Mouse (Mus musculus): ENCODE results near the gene Crip2.
A peak's percentile ranks its signal among the peaks of the same experiment; 100 is the strongest.

Crip2 gene

DNA sequence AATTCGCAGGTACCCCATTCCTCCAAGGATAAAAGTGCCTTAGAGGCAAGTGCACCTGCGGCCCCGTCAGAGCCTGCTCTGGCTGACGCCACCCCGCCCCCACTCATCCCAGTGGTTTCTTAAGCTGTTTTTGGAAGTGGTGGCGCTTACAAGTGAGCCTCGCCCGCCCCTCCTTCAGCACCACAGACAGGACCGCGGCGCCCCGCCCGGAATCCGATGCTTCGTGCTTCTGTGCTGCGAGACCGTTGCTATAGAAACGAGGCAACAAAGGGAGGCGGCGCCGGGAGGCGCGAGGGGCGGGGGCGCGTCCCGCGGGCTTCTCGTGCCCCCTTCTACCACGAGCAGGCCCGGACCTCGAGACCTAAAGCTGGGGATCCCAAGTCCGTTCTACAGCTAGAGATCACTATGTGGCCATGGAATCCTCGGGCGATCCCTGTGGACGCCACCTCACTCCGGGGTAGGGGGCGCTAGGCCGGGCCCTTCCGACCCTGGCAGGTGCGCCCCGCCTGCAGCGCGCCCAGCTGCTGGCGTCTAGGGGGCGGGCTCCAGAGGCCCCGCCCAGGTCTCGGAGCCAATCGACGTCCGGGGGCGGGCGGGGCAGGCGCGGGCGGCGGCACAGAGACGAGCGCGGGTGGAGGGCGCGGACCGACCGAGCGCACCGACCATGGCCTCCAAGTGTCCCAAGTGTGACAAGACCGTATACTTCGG is at the start of gene Crip2:
TSS of gene Crip2 (plus strand) at position 329 of the 708 bp plus-strand sequence.
- peaks cover 3% of the 10 kb centered on the region; the same call in 1 of the 2 replicates for H3K36me3 ChIP-seq (ENCODE audit: control insufficient read depth, insufficient read depth, low read length, poor library complexity, severe bottlenecking)
- DNase-seq (ENCODE audit: low read depth, low spot score): peak; percentile 91
- H3K27me3 ChIP-seq (ENCODE audit: control insufficient read depth, insufficient read depth, low read length, poor library complexity, severe bottlenecking): no peaks in the 10 kb centered on the region

- H3K27me3 ChIP-seq (ENCODE audit: control insufficient read depth, insufficient read depth, low read length, poor library complexity, severe bottlenecking): no peaks in the 10 kb centered on the region
- no peaks in the 10 kb centered on the region for H3K36me3 ChIP-seq (ENCODE audit: control insufficient read depth, insufficient read depth, low read length, poor library complexity, severe bottlenecking)
- DNase-seq (ENCODE audit: low read depth, low spot score): no peak
Observed at GRCm38 (mm10) chr12:113097040-113097439, 43.0 kb upstream of the Crip2 start.

GRCm38 (mm10) chr12:113097749-113098281 is 42.2 kb upstream of the Crip2 start, which contains the start of gene Mta1:
Mta1 (plus strand) TSS chr12:113098278.
- Histone ChIP-seq H3K27me3 (ENCODE audit: control insufficient read depth, insufficient read depth, low read length, poor library complexity, severe bottlenecking) (no peaks in the 10 kb centered on the region), H3K36me3 (ENCODE audit: control insufficient read depth, insufficient read depth, low read length, poor library complexity, severe bottlenecking) (no peaks in the 10 kb centered on the region)
- peak; percentile 49 for DNase-seq (ENCODE audit: low read depth, low spot score)

- DNase-seq (ENCODE audit: low read depth, low spot score): peak; percentile 22
- H3K27me3 ChIP-seq (ENCODE audit: control insufficient read depth, insufficient read depth, low read length, poor library complexity, severe bottlenecking): no peaks in the 10 kb centered on the region
Observed at GRCm38 (mm10) chr12:113098530-113099151, 41.4 kb upstream of the Crip2 start.

DNA sequence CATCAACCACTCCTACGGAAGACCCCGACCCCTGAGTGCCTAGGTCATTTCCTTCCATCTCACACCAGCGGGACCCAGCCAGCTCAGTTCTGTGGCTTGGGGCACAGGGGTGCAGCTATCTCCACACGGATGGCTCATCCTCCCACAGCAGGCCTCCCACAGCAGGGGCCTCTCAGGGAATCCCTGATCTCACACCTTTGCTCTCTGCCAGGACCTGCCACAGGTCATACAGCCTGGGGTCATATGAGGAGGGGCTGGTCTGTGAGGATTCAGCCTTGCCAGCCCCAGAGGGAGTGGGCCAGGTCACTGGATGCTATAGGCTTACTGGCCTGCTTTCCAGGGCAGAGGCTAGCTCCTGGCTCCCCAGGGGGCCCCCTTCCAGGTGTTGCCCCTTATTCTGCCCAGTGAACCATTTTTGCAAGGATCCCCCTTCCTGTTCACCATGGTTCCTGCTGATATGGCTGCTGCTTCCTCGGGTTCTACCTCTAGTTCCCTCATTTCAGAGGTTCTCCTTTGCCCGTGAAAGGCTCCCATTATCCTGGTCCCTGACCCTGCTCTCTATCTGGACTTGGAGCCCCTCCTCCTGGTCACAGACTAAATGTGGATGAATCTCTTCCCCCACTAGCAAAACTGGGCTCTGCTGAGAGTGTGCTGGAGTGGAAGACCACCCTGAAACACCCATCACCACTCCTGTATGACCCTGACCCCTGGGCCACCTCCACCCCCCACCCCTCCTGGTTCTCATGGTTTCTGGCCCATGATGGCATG is 40.4 kb upstream of the Crip2 start:
- DNase-seq (ENCODE audit: low read depth, low spot score): no peak

More at GRCm38 (mm10) chr12:113098530-113099151, 41.4 kb upstream of the Crip2 start:
- no peaks in the 10 kb centered on the region for H3K36me3 ChIP-seq (ENCODE audit: control insufficient read depth, insufficient read depth, low read length, poor library complexity, severe bottlenecking)

DNA sequence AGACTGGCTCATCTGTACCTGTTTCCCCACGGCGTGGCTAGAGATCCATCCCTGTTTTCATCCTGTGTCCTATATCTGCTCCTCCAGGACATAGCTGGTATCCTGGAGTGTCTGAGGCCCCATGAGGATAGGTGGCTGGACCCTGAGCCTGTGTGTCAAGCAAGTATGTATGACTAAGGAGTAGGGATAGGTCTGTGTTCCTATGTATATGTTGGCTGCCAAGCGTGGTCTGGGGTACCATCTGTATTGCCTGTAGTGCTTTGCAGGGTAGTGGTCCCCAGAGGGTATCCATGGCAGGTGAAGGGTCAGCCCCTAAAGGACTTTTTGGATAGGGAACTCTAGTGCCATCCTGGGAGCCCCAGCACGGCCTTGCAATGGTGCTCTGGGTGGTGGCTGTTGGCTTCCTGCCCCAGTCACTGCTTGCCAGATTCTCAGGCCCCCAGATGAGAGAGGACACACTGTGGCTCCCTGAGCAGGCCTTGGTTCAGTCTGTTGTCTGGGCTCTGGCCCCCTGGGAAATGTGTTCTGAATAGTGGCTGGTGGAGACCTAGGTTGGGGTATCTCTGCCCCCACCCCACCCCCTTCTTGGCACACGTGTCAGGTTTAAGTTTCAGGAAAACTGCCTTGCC is 39.5 kb upstream of the Crip2 start:
- no peak for DNase-seq (ENCODE audit: low read depth, low spot score)
- Histone ChIP-seq H3K27me3 (ENCODE audit: control insufficient read depth, insufficient read depth, low read length, poor library complexity, severe bottlenecking) (no peaks in the 10 kb centered on the region), H3K36me3 (ENCODE audit: control insufficient read depth, insufficient read depth, low read length, poor library complexity, severe bottlenecking) (no peaks in the 10 kb centered on the region)

More for the DNA sequence above, 40.4 kb upstream of the Crip2 start:
- H3K36me3 ChIP-seq (ENCODE audit: control insufficient read depth, insufficient read depth, low read length, poor library complexity, severe bottlenecking): no peaks in the 10 kb centered on the region
- H3K27me3 ChIP-seq (ENCODE audit: control insufficient read depth, insufficient read depth, low read length, poor library complexity, severe bottlenecking): no peaks in the 10 kb centered on the region

DNA sequence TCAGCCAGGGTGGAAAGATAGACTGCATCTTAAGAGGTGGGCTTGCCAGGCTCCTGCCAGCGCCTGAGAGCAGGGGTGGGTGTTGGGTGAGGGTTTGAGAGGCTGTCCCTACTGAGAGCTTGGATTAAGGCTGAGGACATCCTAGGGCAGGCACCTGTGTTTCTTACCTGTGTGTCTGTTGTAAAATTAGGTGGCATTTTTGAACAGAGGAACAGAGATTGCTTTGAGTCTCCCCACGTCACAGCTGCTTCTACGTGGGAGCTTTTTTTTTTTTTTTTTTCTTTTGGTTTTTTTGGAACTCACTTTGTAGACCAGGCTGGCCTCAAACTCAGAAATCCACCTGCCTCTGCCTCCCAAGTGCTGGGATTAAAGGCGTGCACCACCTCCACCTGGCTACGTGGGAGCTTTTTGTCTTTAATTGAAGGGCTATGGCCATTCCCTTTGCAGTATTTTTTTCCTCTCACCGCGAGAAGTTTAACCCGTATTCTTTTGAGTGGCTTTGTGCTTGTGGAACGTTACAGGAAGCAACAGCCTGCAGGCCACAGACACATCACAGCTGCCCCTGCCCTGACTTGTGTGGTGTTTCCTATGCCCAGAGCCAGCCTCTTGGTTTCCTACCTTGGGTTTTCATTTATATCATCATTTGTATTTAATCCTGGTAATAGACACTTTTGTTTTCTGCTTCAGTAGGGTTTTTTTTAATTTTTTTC is 38.6 kb upstream of the Crip2 start:
- H3K36me3 ChIP-seq (ENCODE audit: control insufficient read depth, insufficient read depth, low read length, poor library complexity, severe bottlenecking): no peaks in the 10 kb centered on the region
- no peaks in the 10 kb centered on the region for H3K27me3 ChIP-seq (ENCODE audit: control insufficient read depth, insufficient read depth, low read length, poor library complexity, severe bottlenecking)
- no peak for DNase-seq (ENCODE audit: low read depth, low spot score)

DNA sequence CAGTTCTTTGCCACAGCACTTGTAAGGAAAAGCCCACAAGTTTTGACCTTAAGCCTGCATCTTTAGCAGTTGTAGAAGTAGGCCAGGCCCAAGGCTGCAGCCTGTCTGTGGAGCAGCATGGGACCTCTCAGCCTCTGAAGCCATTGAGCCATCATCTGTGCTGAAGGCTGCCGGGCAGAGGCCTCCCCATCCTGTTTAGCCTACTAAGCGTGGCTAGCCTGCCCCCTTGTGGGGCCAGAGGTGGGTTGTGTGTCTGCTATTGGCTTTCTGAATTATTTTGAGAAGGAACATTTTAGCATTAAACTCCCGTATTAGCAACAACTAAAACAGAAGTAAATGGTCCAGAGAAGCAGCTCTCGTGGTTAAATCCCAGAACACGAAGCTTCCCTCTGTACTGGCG is 37.6 kb upstream of the Crip2 start:
- DNase-seq (ENCODE audit: low read depth, low spot score): peak; percentile 84
- H3K27me3 ChIP-seq (ENCODE audit: control insufficient read depth, insufficient read depth, low read length, poor library complexity, severe bottlenecking): no peaks in the 10 kb centered on the region
- H3K36me3 ChIP-seq (ENCODE audit: control insufficient read depth, insufficient read depth, low read length, poor library complexity, severe bottlenecking): no peaks in the 10 kb centered on the region

DNA sequence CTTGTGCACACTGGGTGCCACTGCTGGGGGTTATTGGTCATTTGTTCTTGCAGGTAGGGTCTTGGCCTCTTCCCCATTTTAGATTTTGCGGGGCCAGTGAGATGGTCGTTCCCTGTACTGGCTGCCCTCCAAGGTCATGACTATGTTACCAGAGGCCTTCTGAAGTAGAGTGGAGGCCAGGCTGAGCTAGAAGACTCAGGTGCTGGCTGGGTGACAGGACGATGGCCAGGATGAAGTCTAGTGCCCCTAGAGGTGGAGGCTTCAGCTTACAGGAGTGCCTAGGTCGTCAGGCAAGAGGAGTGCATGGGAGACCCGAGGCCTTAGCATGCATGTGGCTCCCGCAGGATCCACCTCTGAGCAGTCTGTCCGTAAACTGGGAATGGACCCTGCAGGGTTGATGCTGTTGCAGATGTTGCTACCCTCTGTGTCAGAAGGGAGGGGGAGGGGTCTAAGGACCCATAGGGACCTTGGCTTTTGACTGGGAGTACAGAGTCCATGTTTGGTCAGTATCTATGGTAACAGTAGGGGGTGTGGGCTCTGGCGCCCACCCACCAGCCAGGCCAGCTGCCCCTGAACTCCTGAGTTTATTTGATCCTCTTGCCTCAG is 36.1 kb upstream of the Crip2 start:
- H3K36me3 ChIP-seq (ENCODE audit: control insufficient read depth, insufficient read depth, low read length, poor library complexity, severe bottlenecking): no peaks in the 10 kb centered on the region
- DNase-seq (ENCODE audit: low read depth, low spot score): peak; percentile 51

GRCm38 (mm10) chr12:113106386-113106785 is 33.6 kb upstream of the Crip2 start:
- H3K27me3 ChIP-seq (ENCODE audit: control insufficient read depth, insufficient read depth, low read length, poor library complexity, severe bottlenecking): no peaks in the 10 kb centered on the region
- no peaks in the 10 kb centered on the region for H3K36me3 ChIP-seq (ENCODE audit: control insufficient read depth, insufficient read depth, low read length, poor library complexity, severe bottlenecking)
- DNase-seq (ENCODE audit: low read depth, low spot score): no peak

More for the DNA sequence above, 36.1 kb upstream of the Crip2 start:
- H3K27me3 ChIP-seq (ENCODE audit: control insufficient read depth, insufficient read depth, low read length, poor library complexity, severe bottlenecking): no peaks in the 10 kb centered on the region

DNA sequence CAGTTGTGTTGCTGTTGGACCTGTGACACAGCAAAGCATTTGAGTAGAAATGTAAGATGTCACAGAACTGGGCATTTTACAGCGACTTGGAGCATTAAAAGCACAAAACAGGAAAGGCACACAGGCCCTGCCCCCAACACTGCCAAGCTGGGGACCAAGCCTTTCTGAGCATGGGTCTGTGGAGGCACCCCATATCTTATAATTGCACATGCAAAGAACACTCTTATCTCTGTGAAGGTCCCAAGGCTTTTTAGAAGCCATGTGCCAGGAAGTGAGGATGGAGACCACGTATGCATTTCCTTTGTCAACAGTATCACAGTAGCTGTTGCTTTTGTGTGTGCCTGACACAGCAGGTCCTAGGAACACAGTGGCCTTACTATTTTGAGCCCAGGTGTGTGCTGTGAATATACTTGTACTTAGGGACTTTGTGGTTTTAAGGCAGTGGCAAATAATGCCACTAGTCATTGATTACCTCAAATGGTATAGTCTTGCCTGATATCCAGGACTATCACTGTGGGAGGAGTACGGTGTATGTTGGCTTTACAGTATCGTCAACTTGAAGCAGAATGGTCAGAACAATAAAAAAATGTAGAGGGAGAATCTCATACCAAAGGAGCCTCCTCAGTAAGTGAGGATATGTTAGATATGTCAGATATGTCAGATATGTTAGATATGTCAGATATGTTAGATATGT is 32.5 kb upstream of the Crip2 start:
- no peaks in the 10 kb centered on the region for H3K36me3 ChIP-seq (ENCODE audit: control insufficient read depth, insufficient read depth, low read length, poor library complexity, severe bottlenecking)
- H3K27me3 ChIP-seq (ENCODE audit: control insufficient read depth, insufficient read depth, low read length, poor library complexity, severe bottlenecking): no peaks in the 10 kb centered on the region
- DNase-seq (ENCODE audit: low read depth, low spot score): no peak

GRCm38 (mm10) chr12:113108528-113109283 is 31.3 kb upstream of the Crip2 start:
- Histone ChIP-seq H3K36me3 (ENCODE audit: control insufficient read depth, insufficient read depth, low read length, poor library complexity, severe bottlenecking) (no peaks in the 10 kb centered on the region), H3K27me3 (ENCODE audit: control insufficient read depth, insufficient read depth, low read length, poor library complexity, severe bottlenecking) (no peaks in the 10 kb centered on the region)
- no peak for DNase-seq (ENCODE audit: low read depth, low spot score)

GRCm38 (mm10) chr12:113109801-113110200 is 30.2 kb upstream of the Crip2 start:
- H3K36me3 ChIP-seq (ENCODE audit: control insufficient read depth, insufficient read depth, low read length, poor library complexity, severe bottlenecking): no peaks in the 10 kb centered on the region
- H3K27me3 ChIP-seq (ENCODE audit: control insufficient read depth, insufficient read depth, low read length, poor library complexity, severe bottlenecking): no peaks in the 10 kb centered on the region
- DNase-seq (ENCODE audit: low read depth, low spot score): no peak

Data from splenic B cell, adult 2 months (primary cell).